Mouse (Mus musculus): Measurements from ENCODE around the gene Dhrs7b. TPM values are rescaled to one million over a fixed set of nuclear protein-coding genes. Genes with fewer than 3 reads are reported as not detected.

Dhrs7b gene
- polyA plus RNA-seq, 1 experiment from 2014 or later, result 26.7 TPM

- H3K9ac ChIP-seq (ENCODE audit: low read length), result no peak overlapping the region
- no peaks in the 10 kb centered on the region for H3K27me3 ChIP-seq (ENCODE audit: control insufficient read depth, insufficient read depth, low read length)
- ATAC-seq (replicated peaks; ENCODE audit: low FRiP score) (no peak), DNase-seq (ENCODE audit: low spot score) (no peak)
- H3K4me2 ChIP-seq (ENCODE audit: low read depth, low read length, severe bottlenecking), result no peak overlapping the region
- 91% methylated on average over 1 of the region's 1 CpGs for WGBS
- H3K27ac ChIP-seq (ENCODE audit: low read depth, low read length), result no peak overlapping the region
- peaks cover 2% of the 10 kb centered on the region; the same call in 1 of the 2 replicates for H3K4me1 ChIP-seq (replicated peaks; ENCODE audit: control insufficient read depth, insufficient read depth, low read length)
- no peaks in the 10 kb centered on the region for H3K9me3 ChIP-seq (ENCODE audit: control insufficient read depth, low read length)
- peaks cover 2% of the 10 kb centered on the region; the same call in 1 of the 2 replicates for H3K36me3 ChIP-seq (ENCODE audit: control insufficient read depth, insufficient read depth, low read length)
- H3K4me3 ChIP-seq (ENCODE audit: low read depth, low read length), result no peak overlapping the region
These were observed 79.2 kb downstream of the Dhrs7b start for GRCm38 (mm10) chr11:60909626-60910025.

Other genes starting within 250 kb of the Dhrs7b start
- gene Llgl1, start 130.9 kb upstream of the Dhrs7b start, polyA plus RNA-seq (2014; fragmentation: Nextera tagmentation; extraction: Ambion mirVana), result 147 and 153 TPM in 2 replicates
- 74.8 and 81.4 TPM in 2 replicates for gene Flii, start 103.4 kb upstream of the Dhrs7b start, polyA plus RNA-seq (2014; fragmentation: Nextera tagmentation; extraction: Ambion mirVana)
- 14.2 and 17.8 TPM in 2 replicates for gene Mief2, start 102.2 kb upstream of the Dhrs7b start, polyA plus RNA-seq (2014; fragmentation: Nextera tagmentation; extraction: Ambion mirVana)
- gene Top3a, start 53.3 kb upstream of the Dhrs7b start, polyA plus RNA-seq (2014; fragmentation: Nextera tagmentation; extraction: Ambion mirVana), result 23.8 and 25.9 TPM in 2 replicates
- 11.0 and 11.6 TPM in 2 replicates for gene Smcr8, start 53.1 kb upstream of the Dhrs7b start, polyA plus RNA-seq (2014; fragmentation: Nextera tagmentation; extraction: Ambion mirVana)
- 70.5 and 71.7 TPM in 2 replicates for gene Shmt1, start 18.9 kb upstream of the Dhrs7b start, polyA plus RNA-seq (2014; fragmentation: Nextera tagmentation; extraction: Ambion mirVana)
- 59.8 and 70.9 TPM in 2 replicates for gene Tmem11, start 48.6 kb downstream of the Dhrs7b start, polyA plus RNA-seq (2014; fragmentation: Nextera tagmentation; extraction: Ambion mirVana)
- 25.7 and 26.1 TPM in 2 replicates for gene Natd1, start 84.1 kb downstream of the Dhrs7b start, polyA plus RNA-seq (2014; fragmentation: Nextera tagmentation; extraction: Ambion mirVana)
- gene Map2k3, start 101.4 kb downstream of the Dhrs7b start, polyA plus RNA-seq (2014; fragmentation: Nextera tagmentation; extraction: Ambion mirVana), result 47.3 and 51.0 TPM in 2 replicates
- gene Kcnj12, start 191.9 kb downstream of the Dhrs7b start, polyA plus RNA-seq (2014; fragmentation: Nextera tagmentation; extraction: Ambion mirVana), result 0.16 TPM in 1 of 2 replicates, not detected in the other

Measured in forebrain, embryonic 11.5 days (tissue).